Mouse (Mus musculus) spleen, adult 2 months (tissue): Measurements from ENCODE around the gene Trim25. TPM values are rescaled to one million over a fixed set of nuclear protein-coding genes. Genes with fewer than 3 reads are reported as not detected.

ENCODE experiments used
- DNase-seq, 2 experiments: peaks; one replicate each; pipeline versions ENCODE4 v3.0.0 to v3.0.0-alpha.2; 2012 to 2021; ENCODE audit warnings: low spot score in 2 of 2, low read depth in 1 of 2
- H3K27ac ChIP-seq: fragments of 200-500 bp; 2 replicates; pipeline ENCODE4 v1.5.1; 2012; ENCODE audit warnings: low read length, inconsistent platforms; ENCODE audit not compliant: insufficient read depth
- H3K27me3 ChIP-seq: fragments of 200-500 bp; 2 replicates; pipeline ENCODE4 v1.6.1; 2012; ENCODE audit warnings: mild to moderate bottlenecking, moderate library complexity, low read length, inconsistent platforms; ENCODE audit not compliant: control insufficient read depth, insufficient read depth
- H3K36me3 ChIP-seq: fragments of 200-500 bp; 2 replicates; pipeline ENCODE4 v1.6.1; 2012; ENCODE audit warnings: mild to moderate bottlenecking, low read length, inconsistent platforms; ENCODE audit not compliant: control insufficient read depth, insufficient read depth
- H3K4me1 ChIP-seq: fragments of 200-500 bp; 2 replicates; pipeline ENCODE4 v1.6.1; 2011; ENCODE audit warnings: inconsistent platforms; ENCODE audit not compliant: control insufficient read depth, insufficient read depth, insufficient read length
- H3K4me3 ChIP-seq: fragments of 200-500 bp; 2 replicates; pipeline ENCODE4 v1.5.1; 2011; ENCODE audit warnings: mild to moderate bottlenecking, inconsistent platforms; ENCODE audit not compliant: insufficient read depth, insufficient read length; ENCODE audit errors: extremely low read depth
- CTCF ChIP-seq: fragments of 200-500 bp; IDR thresholded peaks from 2 replicates; pipeline ENCODE4 v1.5.1; 2011; ENCODE audit warnings: mild to moderate bottlenecking, inconsistent platforms; ENCODE audit not compliant: insufficient read depth, insufficient read length, insufficient replicate concordance; ENCODE audit errors: extremely low read depth
- POLR2A ChIP-seq: fragments of 200-500 bp; IDR thresholded peaks from 2 replicates; pipeline ENCODE4 v1.6.1; 2011; ENCODE audit warnings: low read depth, low read length, inconsistent platforms
- WGBS: fragments of 180-500 bp; shearing (Covaris S2); methylation state at CpG from one replicate; pipeline ENCODE4 v1.1.7; 2018; 5-methylcytosine and 5-hydroxymethylcytosine counted together
- polyA plus RNA-seq: library from polyadenylated mRNA; depleted of rRNA; stranded (reverse); fragments of >200 nt; gene quantifications from 2 replicates; pipeline ENCODE4 v1.2.3, GENCODE M21; 2012

Gene Trim25
- polyA plus RNA-seq, 1 experiment = 41.5 TPM

GRCm38 (mm10) chr11:89000527-89000819 is 1.3 kb downstream of the Trim25 start:
- H3K4me1 ChIP-seq = peaks cover 29% of the 10 kb centered on the region; the same call in 1 of the 2 replicates
- H3K27me3 ChIP-seq = no peaks in the 10 kb centered on the region
- no peak for DNase-seq
- H3K36me3 ChIP-seq = peaks cover 9% of the 10 kb centered on the region
- peak overlapping the region; percentile 94; the same call in 1 of the 2 replicates for H3K27ac ChIP-seq
- TF ChIP-seq CTCF (no peak), POLR2A (no peak)
- peak overlapping the region; percentile 91 for H3K4me3 ChIP-seq

GRCm38 (mm10) chr11:89001569-89001968 is 2.4 kb downstream of the Trim25 start:
- Histone ChIP-seq H3K27me3 (no peaks in the 10 kb centered on the region), H3K4me1 (peaks cover 29% of the 10 kb centered on the region; the same call in 1 of the 2 replicates), H3K27ac (peak overlapping the region; percentile 44; the same call in 1 of the 2 replicates), H3K4me3 (peak overlapping the region; percentile 39; the same call in 1 of the 2 replicates), H3K36me3 (peaks cover 13% of the 10 kb centered on the region)
- 71% methylated on average over 7 of the region's 7 CpGs for WGBS
- TF ChIP-seq POLR2A (no peak), CTCF (no peak)
- no peak for DNase-seq

GRCm38 (mm10) chr11:89002068-89002467 is 2.9 kb downstream of the Trim25 start:
- DNase-seq = no peak
- TF ChIP-seq CTCF = no peak
- Histone ChIP-seq H3K4me3 (0 out of 2 replicates have a peak overlapping the region, but pooled peaks have one; percentile 9), H3K4me1 (peaks cover 29% of the 10 kb centered on the region; the same call in 1 of the 2 replicates), H3K27ac (no peak overlapping the region), H3K27me3 (no peaks in the 10 kb centered on the region), H3K36me3 (peaks cover 13% of the 10 kb centered on the region)
- 65% methylated on average over 5 of the region's 5 CpGs for WGBS

- TF ChIP-seq POLR2A = no peak
- no peak for TF ChIP-seq CTCF
- H3K4me1 ChIP-seq = peaks cover 29% of the 10 kb centered on the region; the same call in 1 of the 2 replicates
- no peaks in the 10 kb centered on the region for H3K27me3 ChIP-seq
- 65% methylated on average over 5 of the region's 5 CpGs for WGBS
- DNase-seq = no peak
- no peak overlapping the region for H3K27ac ChIP-seq
- peaks cover 16% of the 10 kb centered on the region for H3K36me3 ChIP-seq
- H3K4me3 ChIP-seq = peak overlapping the region; percentile 6; the same call in 1 of the 2 replicates
These were observed 3.4 kb downstream of the Trim25 start for GRCm38 (mm10) chr11:89002621-89003020.

GRCm38 (mm10) chr11:89003078-89003477 is 3.9 kb downstream of the Trim25 start:
- peaks cover 16% of the 10 kb centered on the region for H3K36me3 ChIP-seq
- H3K4me3 ChIP-seq = no peak overlapping the region; the same call in 1 of the 2 replicates
- no peak for DNase-seq
- 60% methylated on average over 6 of the region's 6 CpGs for WGBS
- no peak overlapping the region for H3K27ac ChIP-seq
- H3K27me3 ChIP-seq = no peaks in the 10 kb centered on the region
- TF ChIP-seq POLR2A (no peak), CTCF (no peak)
- peaks cover 29% of the 10 kb centered on the region; the same call in 1 of the 2 replicates for H3K4me1 ChIP-seq

- TF ChIP-seq POLR2A (no peak), CTCF (no peak)
- Histone ChIP-seq H3K4me3 (no peak overlapping the region), H3K27me3 (no peaks in the 10 kb centered on the region), H3K27ac (peak overlapping the region; percentile 24; the same call in 1 of the 2 replicates), H3K36me3 (peaks cover 18% of the 10 kb centered on the region), H3K4me1 (peaks cover 26% of the 10 kb centered on the region; the same call in 1 of the 2 replicates)
- DNase-seq = no peak
- WGBS = 71% methylated on average over 4 of the region's 4 CpGs
These were observed 4.5 kb downstream of the Trim25 start for GRCm38 (mm10) chr11:89003726-89004125.

- WGBS = 90% methylated on average over 5 of the region's 5 CpGs
- Histone ChIP-seq H3K27me3 (no peaks in the 10 kb centered on the region), H3K4me1 (peaks cover 26% of the 10 kb centered on the region; the same call in 1 of the 2 replicates), H3K36me3 (peaks cover 30% of the 10 kb centered on the region), H3K4me3 (no peak overlapping the region), H3K27ac (no peak overlapping the region)
- TF ChIP-seq CTCF (no peak), POLR2A (no peak)
- DNase-seq = no peak
These were observed 6.3 kb downstream of the Trim25 start for GRCm38 (mm10) chr11:89005473-89005872.
